Mouse (Mus musculus): ENCODE measurements around the gene Cdan1. TPM values are rescaled to one million over a fixed set of nuclear protein-coding genes. Genes with fewer than 3 reads are reported as not detected.

Cdan1 gene
- polyA plus RNA-seq, 1 experiment from 2014 or later: 9.3 TPM

DNA sequence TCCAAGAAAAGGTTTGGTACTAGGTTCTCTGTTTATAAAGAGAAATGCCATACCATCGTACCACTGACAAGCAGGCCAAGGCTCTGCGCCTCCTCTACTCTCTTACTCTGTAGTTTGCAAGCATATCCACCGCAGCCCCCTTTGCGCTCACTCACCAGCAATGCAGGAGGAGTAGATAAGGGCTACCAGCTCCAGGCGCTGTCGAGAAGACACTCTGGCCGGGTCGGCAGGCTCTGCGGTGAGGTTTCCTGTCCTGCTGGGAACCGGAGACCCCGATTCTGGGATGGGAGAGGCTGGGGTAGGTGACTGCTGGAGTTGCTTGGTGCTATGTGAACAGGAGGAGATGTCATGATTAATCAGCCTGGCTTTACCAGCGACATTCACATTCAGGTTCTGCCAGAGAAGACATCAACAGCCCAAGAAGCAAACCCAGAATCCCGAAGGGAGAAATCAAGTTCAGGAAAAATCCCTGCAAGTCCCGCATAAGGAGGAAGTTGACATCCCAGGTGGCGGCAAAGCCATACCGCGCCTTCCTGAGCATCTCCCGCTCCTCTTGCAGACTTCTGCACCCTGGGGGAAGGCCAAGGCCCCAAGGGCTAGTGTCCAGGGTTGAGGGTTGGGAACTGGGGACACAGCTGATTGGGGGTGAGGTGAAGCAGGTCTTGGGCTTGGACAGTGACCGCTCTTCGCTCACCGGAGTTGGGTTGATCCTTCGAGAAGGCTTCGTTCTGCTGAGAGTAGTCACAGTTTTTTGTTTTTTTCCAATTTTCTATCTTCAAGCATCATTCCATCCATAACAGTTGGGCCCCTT, 119.9 kb downstream of the Cdan1 start:
- H3K9me3 ChIP-seq (ENCODE audit: control insufficient read depth, low read length): no peaks in the 10 kb centered on the region
- peak overlapping the region; percentile 86 for H3K4me3 ChIP-seq (ENCODE audit: low read depth, low read length)
- peaks cover 41% of the 10 kb centered on the region for H3K36me3 ChIP-seq (ENCODE audit: control insufficient read depth, insufficient read depth, low read length)
- H3K9ac ChIP-seq (ENCODE audit: low read depth, low read length): peak overlapping the region; percentile 85
- peak overlapping the region; percentile 91; the same call in 1 of the 2 replicates for H3K27ac ChIP-seq (replicated peaks; ENCODE audit: low read depth, low read length)
- peaks cover 10% of the 10 kb centered on the region for H3K4me1 ChIP-seq (ENCODE audit: control insufficient read depth, insufficient read depth, low read length)
- WGBS: 8% methylated on average over 23 of the region's 23 CpGs
- no peaks in the 10 kb centered on the region for H3K27me3 ChIP-seq (replicated peaks; ENCODE audit: control insufficient read depth, insufficient read depth, low read length)
- ATAC-seq (ENCODE audit: low read depth): no peak
- H3K4me2 ChIP-seq (ENCODE audit: low read depth, low read length): peak overlapping the region; percentile 91
- peak; percentile 5 for DNase-seq (ENCODE audit: low spot score)

DNA sequence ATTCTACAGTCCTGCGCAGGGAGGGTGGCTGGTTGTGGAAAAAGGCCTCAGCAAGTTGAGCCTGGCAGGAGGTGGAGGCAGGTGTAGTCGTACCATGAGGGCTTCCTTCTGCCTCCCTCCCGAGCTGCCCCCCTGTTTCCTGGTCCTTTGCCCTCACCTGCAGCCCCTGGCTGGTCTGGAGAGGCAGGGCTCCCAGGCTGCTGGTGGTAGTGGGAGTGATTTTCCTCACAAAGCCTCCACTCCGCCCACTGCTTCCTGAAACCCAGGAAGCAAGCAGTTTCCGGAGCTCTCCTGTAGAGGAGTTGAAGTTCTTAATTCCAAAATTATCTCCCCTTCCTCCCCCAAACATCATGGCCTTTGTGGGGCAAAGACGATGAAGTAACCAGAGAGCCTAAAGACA, 125.8 kb downstream of the Cdan1 start:
- no peak overlapping the region for H3K9ac ChIP-seq (ENCODE audit: low read depth, low read length)
- no peak for ATAC-seq (ENCODE audit: low read depth)
- DNase-seq (ENCODE audit: low spot score): no peak
- H3K27ac ChIP-seq (replicated peaks; ENCODE audit: low read depth, low read length): no peak overlapping the region
- H3K4me3 ChIP-seq (ENCODE audit: low read depth, low read length): no peak overlapping the region
- no peak overlapping the region for H3K4me2 ChIP-seq (ENCODE audit: low read depth, low read length)
- peaks cover 99% of the 10 kb centered on the region for H3K36me3 ChIP-seq (ENCODE audit: control insufficient read depth, insufficient read depth, low read length)
- WGBS: 80% methylated on average over 6 of the region's 6 CpGs
- no peaks in the 10 kb centered on the region for H3K27me3 ChIP-seq (replicated peaks; ENCODE audit: control insufficient read depth, insufficient read depth, low read length)
- peaks cover 3% of the 10 kb centered on the region; the same call in 1 of the 2 replicates for H3K4me1 ChIP-seq (ENCODE audit: control insufficient read depth, insufficient read depth, low read length)
- H3K9me3 ChIP-seq (ENCODE audit: control insufficient read depth, low read length): no peaks in the 10 kb centered on the region

DNA sequence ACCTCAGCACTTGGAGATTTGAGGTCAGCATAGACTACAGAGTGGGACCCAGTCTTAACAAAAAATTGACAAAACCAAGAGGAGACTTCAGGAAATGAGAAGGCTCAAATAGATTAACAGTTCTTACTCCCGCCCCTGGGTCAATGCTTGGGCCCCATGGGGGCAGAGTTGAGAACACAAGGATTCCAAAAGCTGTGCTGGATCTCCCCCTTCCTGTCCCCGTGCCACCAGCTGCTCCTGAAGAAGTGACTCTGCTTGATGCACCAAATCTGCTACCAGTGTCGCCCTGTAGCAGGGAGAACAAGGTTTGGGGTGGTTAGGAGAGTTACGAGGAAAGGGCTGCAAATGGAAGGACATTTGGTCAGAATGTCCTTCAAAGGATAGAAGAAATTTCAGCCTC, 126.3 kb downstream of the Cdan1 start:
- Histone ChIP-seq H3K27me3 (replicated peaks; ENCODE audit: control insufficient read depth, insufficient read depth, low read length) (no peaks in the 10 kb centered on the region), H3K9me3 (ENCODE audit: control insufficient read depth, low read length) (no peaks in the 10 kb centered on the region), H3K4me3 (ENCODE audit: low read depth, low read length) (no peak overlapping the region), H3K9ac (ENCODE audit: low read depth, low read length) (no peak overlapping the region), H3K4me1 (ENCODE audit: control insufficient read depth, insufficient read depth, low read length) (no peaks in the 10 kb centered on the region), H3K27ac (replicated peaks; ENCODE audit: low read depth, low read length) (no peak overlapping the region), H3K36me3 (ENCODE audit: control insufficient read depth, insufficient read depth, low read length) (peaks cover 100% of the 10 kb centered on the region), H3K4me2 (ENCODE audit: low read depth, low read length) (no peak overlapping the region)
- ATAC-seq (ENCODE audit: low read depth) (no peak), DNase-seq (ENCODE audit: low spot score) (no peak)
- WGBS: 83% methylated on average over 4 of the region's 4 CpGs

DNA sequence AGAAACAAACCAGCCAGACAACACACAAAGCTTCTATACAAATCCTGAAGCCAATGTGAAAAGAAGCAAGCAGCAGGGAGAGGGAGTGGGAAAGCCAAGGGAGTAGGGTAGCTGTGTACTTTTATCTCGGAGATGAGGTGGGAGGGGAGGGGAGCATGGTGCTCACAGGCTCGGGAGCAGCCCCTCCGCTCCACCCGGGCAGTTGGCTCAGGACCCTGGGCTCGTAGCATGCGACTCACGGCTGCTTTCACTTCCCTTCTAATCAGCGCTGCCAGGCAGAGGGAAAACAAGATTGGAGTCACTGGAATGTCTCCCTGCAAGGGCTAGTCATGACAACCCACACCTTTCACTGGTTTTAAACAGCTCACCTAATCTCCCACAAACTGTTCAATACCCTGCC, 127.4 kb downstream of the Cdan1 start:
- H3K36me3 ChIP-seq (ENCODE audit: control insufficient read depth, insufficient read depth, low read length): peaks cover 100% of the 10 kb centered on the region

DNA sequence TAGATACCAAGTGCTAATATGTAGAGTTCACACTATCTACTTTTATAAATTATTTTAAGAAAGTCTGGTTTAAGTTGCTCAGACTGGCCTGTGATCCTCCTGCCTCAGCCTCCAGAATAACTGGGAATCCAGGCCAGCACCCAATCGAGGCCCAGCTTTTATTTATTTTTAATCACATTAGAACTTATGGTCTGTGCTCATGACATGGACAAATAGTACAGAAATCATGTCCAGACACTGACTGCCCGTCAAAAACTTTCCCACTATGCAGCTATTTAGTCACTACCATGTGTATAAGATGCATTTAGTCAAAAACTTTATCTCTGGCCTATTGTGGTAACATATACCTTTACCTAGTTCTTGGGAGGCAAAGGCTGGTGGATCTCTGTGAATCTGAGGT, 128.0 kb downstream of the Cdan1 start:
- H3K9ac ChIP-seq (ENCODE audit: low read depth, low read length): no peak overlapping the region
- ATAC-seq (ENCODE audit: low read depth): no peak
- H3K36me3 ChIP-seq (ENCODE audit: control insufficient read depth, insufficient read depth, low read length): peaks cover 100% of the 10 kb centered on the region
- H3K27ac ChIP-seq (replicated peaks; ENCODE audit: low read depth, low read length): no peak overlapping the region
- no peak for DNase-seq (ENCODE audit: low spot score)
- 90% methylated on average over 2 of the region's 2 CpGs for WGBS
- H3K4me2 ChIP-seq (ENCODE audit: low read depth, low read length): no peak overlapping the region
- no peaks in the 10 kb centered on the region for H3K9me3 ChIP-seq (ENCODE audit: control insufficient read depth, low read length)
- no peak overlapping the region for H3K4me3 ChIP-seq (ENCODE audit: low read depth, low read length)
- H3K4me1 ChIP-seq (ENCODE audit: control insufficient read depth, insufficient read depth, low read length): no peaks in the 10 kb centered on the region
- no peaks in the 10 kb centered on the region for H3K27me3 ChIP-seq (replicated peaks; ENCODE audit: control insufficient read depth, insufficient read depth, low read length)

More for the DNA sequence above, 127.4 kb downstream of the Cdan1 start:
- H3K27ac ChIP-seq (replicated peaks; ENCODE audit: low read depth, low read length): no peak overlapping the region
- DNase-seq (ENCODE audit: low spot score) (no peak), ATAC-seq (ENCODE audit: low read depth) (no peak)
- H3K27me3 ChIP-seq (replicated peaks; ENCODE audit: control insufficient read depth, insufficient read depth, low read length): no peaks in the 10 kb centered on the region
- 84% methylated on average over 8 of the region's 8 CpGs for WGBS
- H3K4me2 ChIP-seq (ENCODE audit: low read depth, low read length): no peak overlapping the region
- no peak overlapping the region for H3K4me3 ChIP-seq (ENCODE audit: low read depth, low read length)
- H3K9ac ChIP-seq (ENCODE audit: low read depth, low read length): no peak overlapping the region
- no peaks in the 10 kb centered on the region for H3K4me1 ChIP-seq (ENCODE audit: control insufficient read depth, insufficient read depth, low read length)
- H3K9me3 ChIP-seq (ENCODE audit: control insufficient read depth, low read length): no peaks in the 10 kb centered on the region

DNA sequence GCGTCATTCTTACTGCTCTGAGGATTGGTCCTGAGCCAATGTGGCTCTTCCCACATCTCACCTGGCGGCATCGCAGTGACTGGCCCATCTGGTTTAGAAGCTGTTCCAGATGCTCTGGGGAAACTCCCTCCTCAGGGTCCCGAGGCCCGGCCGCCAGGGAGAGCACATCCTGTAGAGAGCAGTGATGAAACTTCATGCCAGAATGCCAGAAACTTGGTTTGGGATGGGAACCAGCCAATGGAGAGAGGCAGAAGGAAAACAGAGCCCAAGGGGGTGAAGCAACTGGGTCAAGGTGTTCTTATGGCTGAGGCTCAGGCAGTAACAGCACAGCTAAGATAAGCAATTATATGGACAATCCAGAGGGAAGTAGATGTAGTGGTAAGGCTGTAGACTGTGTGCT, 129.1 kb downstream of the Cdan1 start:
- H3K36me3 ChIP-seq (ENCODE audit: control insufficient read depth, insufficient read depth, low read length): peaks cover 99% of the 10 kb centered on the region
- H3K4me3 ChIP-seq (ENCODE audit: low read depth, low read length): no peak overlapping the region
- WGBS: 72% methylated on average over 6 of the region's 6 CpGs
- no peaks in the 10 kb centered on the region for H3K9me3 ChIP-seq (ENCODE audit: control insufficient read depth, low read length)
- DNase-seq (ENCODE audit: low spot score): no peak
- H3K9ac ChIP-seq (ENCODE audit: low read depth, low read length): no peak overlapping the region
- ATAC-seq (ENCODE audit: low read depth): no peak
- H3K27me3 ChIP-seq (replicated peaks; ENCODE audit: control insufficient read depth, insufficient read depth, low read length): no peaks in the 10 kb centered on the region
- no peak overlapping the region for H3K4me2 ChIP-seq (ENCODE audit: low read depth, low read length)
- no peaks in the 10 kb centered on the region for H3K4me1 ChIP-seq (ENCODE audit: control insufficient read depth, insufficient read depth, low read length)
- H3K27ac ChIP-seq (replicated peaks; ENCODE audit: low read depth, low read length): no peak overlapping the region

DNA sequence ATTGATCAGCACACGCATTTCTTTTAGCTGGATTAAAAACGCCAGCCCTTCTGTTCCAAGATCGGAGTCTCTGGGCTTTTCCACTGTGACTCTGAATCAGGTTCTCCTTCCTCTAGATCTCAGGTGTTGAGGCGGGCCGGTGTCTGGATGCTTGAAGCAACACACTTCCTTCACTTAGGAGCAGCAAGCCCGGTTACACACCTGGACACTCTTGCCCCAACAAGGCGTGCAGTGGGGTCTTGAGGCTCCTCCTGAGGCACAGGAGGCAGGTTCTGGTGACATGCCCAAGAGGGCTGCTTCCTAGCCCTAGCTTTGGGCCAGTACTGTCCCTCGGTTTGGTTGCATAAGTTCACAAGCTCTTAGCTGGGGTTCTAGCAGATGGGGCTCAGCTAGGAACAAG, 131.4 kb downstream of the Cdan1 start:
- Histone ChIP-seq H3K27me3 (replicated peaks; ENCODE audit: control insufficient read depth, insufficient read depth, low read length) (no peaks in the 10 kb centered on the region), H3K36me3 (ENCODE audit: control insufficient read depth, insufficient read depth, low read length) (peaks cover 98% of the 10 kb centered on the region), H3K4me2 (ENCODE audit: low read depth, low read length) (no peak overlapping the region), H3K9ac (ENCODE audit: low read depth, low read length) (no peak overlapping the region), H3K4me1 (ENCODE audit: control insufficient read depth, insufficient read depth, low read length) (no peaks in the 10 kb centered on the region), H3K27ac (replicated peaks; ENCODE audit: low read depth, low read length) (no peak overlapping the region), H3K4me3 (ENCODE audit: low read depth, low read length) (no peak overlapping the region), H3K9me3 (ENCODE audit: control insufficient read depth, low read length) (no peaks in the 10 kb centered on the region)
- 93% methylated on average over 8 of the region's 8 CpGs for WGBS
- no peak for DNase-seq (ENCODE audit: low spot score)
- ATAC-seq (ENCODE audit: low read depth): no peak

DNA sequence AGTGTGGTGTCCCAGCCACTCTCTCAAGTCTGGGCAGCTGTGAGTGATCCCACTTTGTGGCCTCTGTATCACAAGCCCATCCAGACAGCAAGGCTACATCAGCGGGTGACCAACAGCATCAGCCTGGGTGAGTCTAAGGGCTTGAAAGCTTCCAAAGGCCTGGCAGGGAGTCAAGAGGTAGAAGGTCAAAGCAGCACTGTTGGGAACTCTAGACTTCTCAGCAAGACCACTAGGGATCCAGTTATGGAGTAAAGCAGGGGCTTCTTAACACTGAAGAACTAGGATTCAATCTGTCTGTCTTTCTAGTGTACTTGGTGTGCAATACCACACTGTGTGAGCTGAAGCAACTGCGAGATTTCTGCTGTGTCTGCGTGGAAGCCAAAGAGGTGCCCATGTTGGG, 136.5 kb downstream of the Cdan1 start:
- no peaks in the 10 kb centered on the region for H3K9me3 ChIP-seq (ENCODE audit: control insufficient read depth, low read length)
- no peaks in the 10 kb centered on the region for H3K27me3 ChIP-seq (replicated peaks; ENCODE audit: control insufficient read depth, insufficient read depth, low read length)
- 98% methylated on average over 3 of the region's 3 CpGs for WGBS
- no peaks in the 10 kb centered on the region for H3K4me1 ChIP-seq (ENCODE audit: control insufficient read depth, insufficient read depth, low read length)
- H3K9ac ChIP-seq (ENCODE audit: low read depth, low read length): no peak overlapping the region
- no peak for ATAC-seq (ENCODE audit: low read depth)
- DNase-seq (ENCODE audit: low spot score): no peak
- H3K36me3 ChIP-seq (ENCODE audit: control insufficient read depth, insufficient read depth, low read length): peaks cover 68% of the 10 kb centered on the region
- H3K4me2 ChIP-seq (ENCODE audit: low read depth, low read length): no peak overlapping the region
- H3K27ac ChIP-seq (replicated peaks; ENCODE audit: low read depth, low read length): no peak overlapping the region
- no peak overlapping the region for H3K4me3 ChIP-seq (ENCODE audit: low read depth, low read length)

DNA sequence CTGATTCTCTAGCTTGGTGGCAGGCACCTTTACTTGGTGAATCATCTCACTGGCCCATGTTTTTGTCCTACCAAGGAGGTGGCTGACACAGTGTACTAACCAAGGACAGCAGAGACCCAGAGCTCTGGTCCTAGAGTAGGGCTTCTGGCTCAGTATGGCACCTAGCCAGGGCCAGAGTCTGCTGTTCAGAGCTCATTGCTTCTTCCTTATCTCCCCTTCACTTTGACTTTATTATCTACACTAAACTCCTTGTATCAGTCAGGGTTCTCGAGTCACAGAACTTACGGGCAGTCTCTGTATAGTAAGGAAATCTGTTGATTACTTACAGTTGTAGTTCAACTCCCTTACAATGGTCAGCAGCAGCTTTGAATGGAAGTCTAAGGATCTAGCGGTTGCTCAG, 139.0 kb downstream of the Cdan1 start:
- ATAC-seq (ENCODE audit: low read depth) (no peak), DNase-seq (ENCODE audit: low spot score) (no peak)
- no peak overlapping the region for H3K27ac ChIP-seq (replicated peaks; ENCODE audit: low read depth, low read length)
- no peak overlapping the region for H3K4me3 ChIP-seq (ENCODE audit: low read depth, low read length)
- H3K27me3 ChIP-seq (replicated peaks; ENCODE audit: control insufficient read depth, insufficient read depth, low read length): no peaks in the 10 kb centered on the region
- no peaks in the 10 kb centered on the region for H3K4me1 ChIP-seq (ENCODE audit: control insufficient read depth, insufficient read depth, low read length)
- H3K9me3 ChIP-seq (ENCODE audit: control insufficient read depth, low read length): no peaks in the 10 kb centered on the region
- no peak overlapping the region for H3K4me2 ChIP-seq (ENCODE audit: low read depth, low read length)
- WGBS: 83% methylated on average over 3 of the region's 3 CpGs
- H3K36me3 ChIP-seq (ENCODE audit: control insufficient read depth, insufficient read depth, low read length): peaks cover 59% of the 10 kb centered on the region
- no peak overlapping the region for H3K9ac ChIP-seq (ENCODE audit: low read depth, low read length)

Measured in embryonic facial prominence, embryonic 14.5 days (tissue).